Mouse (Mus musculus) forebrain, embryonic 12.5 days (tissue): ENCODE measurements at regions not wholly inside any gene's neighbourhood (a gene's known extent, or its start where the extent isn't known, plus 50 kb on each side); places are given as distances from the start of the nearest gene placed in this dataset.

Source experiments
- ATAC-seq: fragments of 200-750 bp; cut with Nextera tagmentation; 2 replicates; pipeline ENCODE4 v1.8.0; 2017; ENCODE audit warnings: moderate TSS enrichment; ENCODE audit not compliant: low FRiP score
- H3K27ac ChIP-seq: fragments of 300-500 bp; sonication (generic); 2 replicates; pipeline ENCODE4 v1.5.1; 2016; ENCODE audit warnings: mild to moderate bottlenecking
- H3K27me3 ChIP-seq: fragments of 300-500 bp; sonication (generic); 2 replicates; pipeline ENCODE4 v1.6.1; 2016; ENCODE audit warnings: mild to moderate bottlenecking
- H3K36me3 ChIP-seq: fragments of 300-500 bp; sonication (generic); replicated peaks from 2 replicates; pipeline ENCODE4 v1.6.1; 2016; ENCODE audit warnings: mild to moderate bottlenecking
- H3K4me1 ChIP-seq: fragments of 300-500 bp; sonication (generic); 2 replicates; pipeline ENCODE4 v1.6.1; 2016
- H3K4me2 ChIP-seq: fragments of 300-500 bp; sonication (generic); 2 replicates; pipeline ENCODE4 v1.6.1; 2016; ENCODE audit warnings: mild to moderate bottlenecking, moderate library complexity
- H3K4me3 ChIP-seq: fragments of 300-500 bp; sonication (generic); replicated peaks from 2 replicates; pipeline ENCODE4 v1.5.1; 2016; ENCODE audit warnings: mild to moderate bottlenecking
- H3K9ac ChIP-seq: fragments of 300-500 bp; sonication (generic); 2 replicates; pipeline ENCODE4 v1.6.1; 2016; ENCODE audit warnings: mild to moderate bottlenecking
- H3K9me3 ChIP-seq: fragments of 300-500 bp; sonication (generic); 2 replicates; pipeline ENCODE4 v1.6.1; 2016
- WGBS: fragments of 180-500 bp; shearing (Covaris S2); methylation state at CpG from one replicate; pipeline ENCODE4 v1.1.7; 2016; 5-methylcytosine and 5-hydroxymethylcytosine counted together
- microRNA counts: library from miRNA; unstranded; fragments of <30 nt; microRNA quantifications from one replicate; lab custom pipeline; 2017
- microRNA-seq: library from miRNA; unstranded; fragments of <30 nt; microRNA quantifications from one replicate; pipeline ENCODE4, GENCODE M21; 2017

- H3K27ac ChIP-seq: no peak overlapping the region
- no peaks in the 10 kb centered on the region for H3K36me3 ChIP-seq
- H3K27me3 ChIP-seq: no peaks in the 10 kb centered on the region
- no peak overlapping the region for H3K9ac ChIP-seq
- no peaks in the 10 kb centered on the region for H3K9me3 ChIP-seq
- no peak overlapping the region for H3K4me2 ChIP-seq
- peaks cover 7% of the 10 kb centered on the region for H3K4me1 ChIP-seq
- H3K4me3 ChIP-seq: no peak overlapping the region
- WGBS: 54% methylated on average over 10 of the region's 10 CpGs
- no peak; the same call in 1 of the 2 replicates for ATAC-seq
These were observed 53.0 kb upstream of the Mkln1 start for GRCm38 (mm10) chr6:31345366-31346084.

- H3K9me3 ChIP-seq: no peaks in the 10 kb centered on the region
These were observed 50.2 kb upstream of the Mkln1 start for GRCm38 (mm10) chr6:31348333-31348732.

More at GRCm38 (mm10) chr6:31348333-31348732, 50.2 kb upstream of the Mkln1 start:
- Histone ChIP-seq H3K27ac (no peak overlapping the region), H3K27me3 (no peaks in the 10 kb centered on the region), H3K36me3 (no peaks in the 10 kb centered on the region), H3K4me1 (peaks cover 7% of the 10 kb centered on the region), H3K9ac (no peak overlapping the region), H3K4me3 (no peak overlapping the region), H3K4me2 (no peak overlapping the region)
- ATAC-seq: no peak
- WGBS: 90% methylated on average over 4 of the region's 4 CpGs

MicroRNAs in the stretch of these regions (microRNA counts, 519-probe panel; counts per million panel counts)
- microRNA mmu-miR-29a (lab: Ali Mortazavi, UCI): 3,986 counts per million, percentile 46 among the panel's probes with 10 or more counts

Small RNA genes in the stretch of these regions (microRNA-seq; reads per million reads assigned to microRNA genes)
- gene Mir29a (149 reads per million, percentile 53 among the genes with 10 or more reads in this experiment), gene Mir29b-1 (3.6 reads per million, percentile 11 among the genes with 10 or more reads in this experiment)
